Mouse (Mus musculus) neutrophil, adult 5-6 weeks (primary cell): ENCODE data around the gene Zfp821. TPM values are rescaled to one million over a fixed set of nuclear protein-coding genes. Genes with fewer than 3 reads are reported as not detected.

ENCODE experiments used
- ATAC-seq: fragments of 151-379, 151-347 bp; 2 replicates; pipeline ENCODE4 v1.8.0; 2017; ENCODE audit warnings: mild to moderate bottlenecking, moderate TSS enrichment; ENCODE audit not compliant: insufficient number of reproducible peaks, poor library complexity, low FRiP score, severe bottlenecking; ENCODE audit errors: extremely low read depth
- total RNA-seq: library from RNA; stranded (forward); fragments of 200-1000 nt; gene quantifications from 2 replicates; pipeline ENCODE4 v1.2.3, GENCODE M21; 2017

Zfp821 gene
- 46.4 and 46.9 TPM in 2 replicates for total RNA-seq

DNA sequence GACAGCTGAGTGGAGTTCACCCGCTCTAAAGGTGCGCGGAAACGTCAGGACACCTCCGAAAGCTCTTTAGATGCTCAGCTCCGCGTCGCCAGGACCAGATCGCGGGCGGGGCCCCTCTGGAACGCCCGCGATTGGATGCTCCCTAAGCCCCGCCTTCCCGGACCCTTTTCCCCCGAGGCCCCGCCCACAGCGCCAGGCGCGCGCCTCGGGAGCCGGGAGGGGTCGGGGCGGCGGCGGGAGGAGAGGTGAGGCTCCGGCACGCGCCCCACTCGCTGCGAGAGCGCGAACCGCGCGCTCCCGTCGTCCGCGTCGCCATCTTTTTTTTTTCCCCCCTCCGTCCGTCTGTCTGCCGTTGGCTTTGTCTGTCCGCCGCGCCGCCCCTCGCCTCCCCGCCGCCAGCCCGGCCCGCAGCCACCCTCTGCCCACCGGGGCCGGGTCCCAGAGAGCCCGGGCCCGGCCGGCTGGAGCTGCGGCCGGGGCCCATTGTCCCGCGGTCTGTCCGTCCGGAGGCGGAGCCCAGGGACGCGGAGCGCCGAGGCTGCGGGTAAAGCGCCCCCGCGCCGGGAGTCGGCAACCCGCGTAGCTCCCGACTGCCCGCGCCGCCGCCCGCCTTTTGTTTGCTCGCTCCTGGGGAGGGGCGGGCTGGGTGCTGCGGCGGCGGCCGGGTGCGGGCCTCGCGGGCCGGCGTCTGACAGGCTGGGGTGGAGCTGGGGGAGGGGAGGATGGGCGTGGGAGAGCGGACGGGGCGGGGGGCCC lies at the start of gene Zfp821:
Gene Zfp821, plus strand, starts transcription at position 227 of the 756 bp plus-strand sequence.
- peak; percentile 65 for ATAC-seq

DNA sequence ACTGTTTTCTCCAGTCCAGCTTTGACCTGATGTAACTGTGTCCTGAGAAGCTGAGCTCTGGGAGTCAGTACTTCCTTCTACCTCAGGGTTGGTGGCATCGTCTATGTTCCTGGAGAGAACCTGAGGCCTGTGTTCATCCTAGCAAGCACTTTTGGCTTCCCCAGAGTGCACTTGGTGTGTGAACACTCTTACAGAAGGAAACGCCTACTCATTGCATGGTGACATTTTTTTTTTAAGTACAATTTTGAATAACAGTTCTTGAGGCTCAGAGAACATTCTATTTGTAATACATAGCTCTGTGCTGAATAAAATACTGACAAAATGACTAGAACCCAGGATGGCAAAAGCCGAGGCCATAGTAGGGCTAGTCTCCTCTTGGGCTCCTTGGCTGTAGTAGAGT lies 48.5 kb upstream of the Zfp821 start:
- no peak for ATAC-seq

- ATAC-seq, result no peak
These were observed 43.0 kb upstream of the Zfp821 start for GRCm38 (mm10) chr8:109662328-109662727.

- ATAC-seq, result no peak
These were observed 38.7 kb upstream of the Zfp821 start for GRCm38 (mm10) chr8:109666616-109667015.

GRCm38 (mm10) chr8:109672656-109673055 lies 32.7 kb upstream of the Zfp821 start:
- no peak for ATAC-seq

DNA sequence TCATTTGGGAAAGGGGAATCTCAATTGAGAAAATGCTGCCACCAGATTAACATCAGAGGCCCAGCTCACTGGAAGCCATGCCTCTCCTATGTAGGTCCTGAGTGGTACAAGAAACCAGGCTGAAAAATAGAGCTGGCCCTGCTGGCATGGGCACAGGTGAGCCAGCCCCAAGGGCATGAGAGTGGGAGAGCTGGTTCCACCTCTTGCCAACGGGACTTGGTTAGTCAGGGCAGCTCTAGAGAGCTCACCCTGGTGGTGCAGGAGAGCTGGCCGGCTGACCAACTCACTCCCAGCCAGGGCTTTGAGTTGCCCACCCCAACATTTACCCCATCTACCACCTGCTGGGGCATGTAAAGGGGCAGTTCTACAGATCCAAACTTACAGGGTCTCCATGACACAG lies 31.8 kb upstream of the Zfp821 start:
- no peak for ATAC-seq

GRCm38 (mm10) chr8:109675896-109676643 lies 29.3 kb upstream of the Zfp821 start:
- ATAC-seq, result no peak

GRCm38 (mm10) chr8:109681535-109681934 lies 23.8 kb upstream of the Zfp821 start:
- ATAC-seq, result no peak

GRCm38 (mm10) chr8:109682120-109682519 lies 23.2 kb upstream of the Zfp821 start:
- ATAC-seq, result peak; percentile 37; the same call in 1 of the 2 replicates

DNA sequence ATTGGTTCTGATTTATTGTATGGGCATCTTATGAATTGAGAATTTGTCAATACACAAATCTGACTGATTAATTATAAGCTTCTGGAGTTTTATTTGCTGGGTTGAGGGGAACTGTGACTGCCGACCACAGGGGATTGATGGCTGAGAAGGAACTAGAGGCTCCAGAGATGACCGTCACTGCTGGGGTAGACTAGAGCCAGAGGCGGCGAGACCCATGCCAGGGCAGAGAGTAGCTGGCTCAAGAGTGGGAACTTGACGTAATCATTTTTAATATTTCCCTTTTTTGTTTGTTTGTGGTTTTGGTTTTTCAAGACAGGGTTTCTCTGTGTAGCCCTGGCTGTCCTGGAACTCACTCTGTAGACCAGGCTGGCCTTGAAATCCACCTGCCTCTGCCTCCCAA lies 18.1 kb upstream of the Zfp821 start:
- peak; percentile 58; the same call in 1 of the 2 replicates for ATAC-seq

- ATAC-seq, result peak; percentile 33; the same call in 1 of the 2 replicates
These were observed 13.6 kb upstream of the Zfp821 start for GRCm38 (mm10) chr8:109691769-109692168.

- ATAC-seq, result peak; percentile 5; the same call in 1 of the 2 replicates
These were observed 12.8 kb upstream of the Zfp821 start for GRCm38 (mm10) chr8:109692443-109693145.

DNA sequence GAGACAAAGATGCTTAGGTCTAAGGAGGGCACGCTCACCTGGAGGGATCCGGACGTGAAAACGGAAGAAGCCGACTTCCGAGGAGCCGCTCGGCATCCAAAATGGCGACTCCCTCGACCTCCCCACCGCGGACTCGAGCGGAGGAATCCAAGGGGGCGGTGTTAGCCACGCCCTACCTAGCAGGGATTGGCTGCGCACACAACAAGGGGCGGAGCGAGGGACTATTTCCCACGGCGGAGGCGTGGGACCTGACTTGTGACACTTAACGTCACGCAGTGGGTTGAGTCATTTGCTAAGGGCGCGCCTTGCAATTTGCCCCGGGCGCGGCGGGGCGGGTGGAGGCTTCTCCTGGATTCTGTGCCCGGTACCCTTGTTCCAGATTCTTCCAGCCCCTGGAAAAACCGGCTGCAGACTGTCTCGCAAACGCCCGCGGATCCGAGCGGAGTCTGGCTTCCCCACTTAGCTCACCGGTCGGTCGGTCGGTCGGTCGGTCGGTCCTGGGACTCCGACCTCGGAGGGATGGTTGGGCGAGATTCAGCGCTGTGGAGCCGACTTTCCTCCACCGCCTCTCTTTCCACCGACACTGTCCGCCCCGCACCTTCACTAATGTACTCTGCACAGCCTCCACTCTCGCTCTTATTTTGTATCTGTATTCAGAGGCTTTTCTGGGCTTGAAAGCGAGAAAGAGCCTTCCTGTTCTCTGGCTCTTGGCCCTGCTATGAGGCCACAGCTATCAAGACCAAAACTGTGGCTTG lies 12.0 kb upstream of the Zfp821 start, which contains the start of gene Ist1:
Gene Ist1, minus strand, starts transcription at position 115 of the 755 bp plus-strand sequence.
- ATAC-seq, result peak; percentile 97

DNA sequence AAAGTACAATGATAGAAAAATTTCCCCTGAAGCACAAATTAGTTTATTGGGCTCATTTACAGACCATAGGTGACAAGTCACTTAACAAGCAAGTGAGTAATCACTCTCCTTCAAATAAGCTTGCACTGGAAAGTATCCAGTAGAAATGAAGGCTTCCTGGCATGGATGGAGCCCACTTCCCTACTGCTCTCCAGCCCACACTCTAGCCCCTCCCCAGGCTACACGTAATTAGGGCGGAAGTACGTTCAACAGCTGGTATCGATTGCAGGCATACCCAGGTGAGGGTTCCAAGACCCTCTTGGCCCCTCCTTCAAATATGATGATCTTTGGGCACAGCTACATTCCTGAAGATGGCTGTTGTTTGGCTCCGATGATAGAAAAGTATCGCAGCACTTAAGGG lies 11.2 kb upstream of the Zfp821 start:
- no peak for ATAC-seq

GRCm38 (mm10) chr8:109697754-109698153 lies 7.6 kb upstream of the Zfp821 start:
- no peak for ATAC-seq

GRCm38 (mm10) chr8:109698477-109698876 lies 6.9 kb upstream of the Zfp821 start:
- ATAC-seq, result no peak

- peak; percentile 4; the same call in 1 of the 2 replicates for ATAC-seq
These were observed 604 bp upstream of the Zfp821 start for GRCm38 (mm10) chr8:109704565-109705319.
